8 mouse cellular contexts compared by ENCODE assay signal in the genomic region with DNA sequence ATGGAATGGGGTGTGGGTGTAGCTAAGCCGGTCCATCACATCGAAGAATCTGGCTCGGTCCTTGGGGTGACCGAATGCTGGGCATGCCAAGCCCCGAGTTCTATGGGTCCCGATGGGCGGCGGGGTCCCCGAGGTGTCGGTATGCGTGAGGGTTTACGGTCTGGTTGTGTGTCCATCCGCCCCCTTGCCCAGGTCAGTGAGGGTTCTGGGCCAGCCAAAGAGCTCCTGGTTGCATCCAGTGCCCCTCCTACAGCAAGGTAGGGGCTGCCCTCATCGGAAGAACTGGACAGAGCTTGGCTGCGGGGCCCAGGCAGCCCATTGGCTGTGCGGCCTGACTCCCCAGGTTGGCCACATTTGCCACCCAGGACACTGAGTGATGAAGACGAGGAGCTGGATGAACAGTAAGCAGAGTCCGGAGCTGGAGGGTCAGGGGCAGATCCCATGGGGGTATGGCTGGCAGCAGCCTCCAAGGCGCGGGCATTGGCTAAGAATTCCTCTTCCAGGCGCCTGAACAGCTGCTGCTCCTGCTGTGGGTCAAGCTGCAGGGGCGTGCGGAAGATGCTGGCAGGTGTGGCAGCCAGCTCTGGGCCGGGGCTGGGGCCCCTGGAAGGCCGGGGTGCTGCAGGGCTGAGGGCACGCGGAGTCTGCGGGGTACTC. TPM values are rescaled to one million over a fixed set of nuclear protein-coding genes. Genes with fewer than 3 reads are reported as not detected.
DNase-seq lines count a peak whose midpoint lies in the region; ATAC-seq lines count a peak whose summit lies in the region.

No protein-coding gene starts in this region.

- H3K36me3 ChIP-seq in embryonic facial prominence, embryonic 14.5 days (ENCODE audit: control insufficient read depth, insufficient read depth, low read length): peaks cover 10% of the 10 kb centered on the region; the same call in 1 of the 2 replicates
- no peaks in the 10 kb centered on the region for H3K36me3 ChIP-seq in hindbrain, embryonic 12.5 days
- no peaks in the 10 kb centered on the region for H3K36me3 ChIP-seq in midbrain, embryonic 15.5 days (replicated peaks)

- peak; percentile 36 for DNase-seq in kidney, postnatal 10 days
- no peak for DNase-seq in kidney, adult 9 months
- DNase-seq in embryonic facial prominence, embryonic 14.5 days (ENCODE audit: low spot score): no peak
- DNase-seq in B cell, adult 2 months: no peak
- no peak for DNase-seq in adrenal gland, adult 8-10 months
- DNase-seq in lung, postnatal 4 days: no peak

- H3K4me3 ChIP-seq in embryonic facial prominence, embryonic 14.5 days (ENCODE audit: low read depth, low read length): peak overlapping the region; percentile 39
- peak overlapping the region; percentile 27 for H3K4me3 ChIP-seq in hindbrain, embryonic 12.5 days
- H3K4me3 ChIP-seq in midbrain, embryonic 15.5 days: peak overlapping the region; percentile 29

- H3K9me3 ChIP-seq in embryonic facial prominence, embryonic 14.5 days (ENCODE audit: control insufficient read depth, low read length): no peaks in the 10 kb centered on the region
- H3K9me3 ChIP-seq in hindbrain, embryonic 12.5 days (replicated peaks): no peaks in the 10 kb centered on the region
- no peaks in the 10 kb centered on the region for H3K9me3 ChIP-seq in midbrain, embryonic 15.5 days

- WGBS in embryonic facial prominence, embryonic 14.5 days: 63% methylated on average over 19 of the region's 28 CpGs
- 48% methylated on average over 28 of the region's 28 CpGs for WGBS in hindbrain, embryonic 12.5 days
- WGBS in midbrain, embryonic 15.5 days: 51% methylated on average over 28 of the region's 28 CpGs

- H3K9ac ChIP-seq in embryonic facial prominence, embryonic 14.5 days (ENCODE audit: low read depth, low read length): peak overlapping the region; percentile 57; the same call in 1 of the 2 replicates
- H3K9ac ChIP-seq in hindbrain, embryonic 12.5 days: peak overlapping the region; percentile 59; the same call in 1 of the 2 replicates
- no peak overlapping the region for H3K9ac ChIP-seq in midbrain, embryonic 15.5 days

- peak overlapping the region; percentile 80 for H3K4me2 ChIP-seq in embryonic facial prominence, embryonic 14.5 days (ENCODE audit: low read depth, low read length)
- H3K4me2 ChIP-seq in hindbrain, embryonic 12.5 days (replicated peaks): peak overlapping the region; percentile 62
- H3K4me2 ChIP-seq in midbrain, embryonic 15.5 days: peak overlapping the region; percentile 48

- H3K27me3 ChIP-seq in embryonic facial prominence, embryonic 14.5 days (replicated peaks; ENCODE audit: control insufficient read depth, insufficient read depth, low read length): peaks cover 80% of the 10 kb centered on the region
- H3K27me3 ChIP-seq in hindbrain, embryonic 12.5 days: peaks cover 90% of the 10 kb centered on the region
- H3K27me3 ChIP-seq in midbrain, embryonic 15.5 days (replicated peaks): peaks cover 74% of the 10 kb centered on the region

- peaks cover 24% of the 10 kb centered on the region for H3K4me1 ChIP-seq in embryonic facial prominence, embryonic 14.5 days (ENCODE audit: control insufficient read depth, insufficient read depth, low read length)
- H3K4me1 ChIP-seq in hindbrain, embryonic 12.5 days: peaks cover 77% of the 10 kb centered on the region
- peaks cover 73% of the 10 kb centered on the region for H3K4me1 ChIP-seq in midbrain, embryonic 15.5 days

- H3K27ac ChIP-seq in embryonic facial prominence, embryonic 14.5 days (replicated peaks; ENCODE audit: low read depth, low read length): no peak overlapping the region
- no peak overlapping the region for H3K27ac ChIP-seq in hindbrain, embryonic 12.5 days
- H3K27ac ChIP-seq in midbrain, embryonic 15.5 days: no peak overlapping the region

- ATAC-seq in embryonic facial prominence, embryonic 14.5 days (ENCODE audit: low read depth): no peak
- 0 out of 2 replicates have a peak, but pooled peaks have one; percentile 0 for ATAC-seq in hindbrain, embryonic 12.5 days (ENCODE audit: low FRiP score)
- ATAC-seq in midbrain, embryonic 15.5 days (replicated peaks): no peak

RNA-seq across cellular contexts. Expression of gene Rasl10a, which starts 3.0 kb away (rescaled TPM):
- polyA plus RNA-seq in embryonic facial prominence, embryonic 14.5 days (2014; fragmentation: Nextera tagmentation; extraction: Ambion mirVana): 3.8 and 4.8 TPM in 2 replicates
- 0.96 and 1.6 TPM in 2 replicates for polyA plus RNA-seq in hindbrain, embryonic 12.5 days (2016; fragmentation: Nextera tagmentation; extraction: Ambion mirVana)
- 0.77 and 1.3 TPM in 2 replicates for polyA plus RNA-seq in midbrain, embryonic 15.5 days (2015; fragmentation: Nextera tagmentation; extraction: Ambion mirVana)
- under 1 TPM; 0.42 to 0.95 (median 0.59) TPM for total RNA-seq in adrenal gland, adult 8-10 months (2022)

RNA-seq across cellular contexts. Expression of gene Gas2l1, which starts 4.2 kb away (rescaled TPM):
- 33.8 and 38.1 TPM in 2 replicates for polyA plus RNA-seq in embryonic facial prominence, embryonic 14.5 days (2014; fragmentation: Nextera tagmentation; extraction: Ambion mirVana)
- 39.4 and 41.0 TPM in 2 replicates for polyA plus RNA-seq in hindbrain, embryonic 12.5 days (2016; fragmentation: Nextera tagmentation; extraction: Ambion mirVana)
- polyA plus RNA-seq in midbrain, embryonic 15.5 days (2015; fragmentation: Nextera tagmentation; extraction: Ambion mirVana): 25.2 and 26.1 TPM in 2 replicates
- 10 to 100 TPM; 39.6 to 61.2 (median 53.6) TPM for total RNA-seq in adrenal gland, adult 8-10 months (2022)

RNA-seq across cellular contexts. Expression of gene Rhbdd3, which starts 37.8 kb away (rescaled TPM):
- polyA plus RNA-seq in embryonic facial prominence, embryonic 14.5 days (2014; fragmentation: Nextera tagmentation; extraction: Ambion mirVana): 21.8 and 26.5 TPM in 2 replicates
- polyA plus RNA-seq in hindbrain, embryonic 12.5 days (2016; fragmentation: Nextera tagmentation; extraction: Ambion mirVana): 27.0 and 28.9 TPM in 2 replicates
- polyA plus RNA-seq in midbrain, embryonic 15.5 days (2015; fragmentation: Nextera tagmentation; extraction: Ambion mirVana): 49.5 and 55.4 TPM in 2 replicates
- total RNA-seq in adrenal gland, adult 8-10 months (2022): 10 to 100 TPM; 19.8 to 31.3 (median 24.4) TPM

RNA-seq across cellular contexts. Expression of gene Ewsr1, which starts 38.2 kb away (rescaled TPM):
- 283 and 350 TPM in 2 replicates for polyA plus RNA-seq in embryonic facial prominence, embryonic 14.5 days (2014; fragmentation: Nextera tagmentation; extraction: Ambion mirVana)
- 823 and 828 TPM in 2 replicates for polyA plus RNA-seq in hindbrain, embryonic 12.5 days (2016; fragmentation: Nextera tagmentation; extraction: Ambion mirVana)
- 635 and 653 TPM in 2 replicates for polyA plus RNA-seq in midbrain, embryonic 15.5 days (2015; fragmentation: Nextera tagmentation; extraction: Ambion mirVana)
- 100 to 1,000 TPM; 207 to 451 (median 331) TPM for total RNA-seq in adrenal gland, adult 8-10 months (2022)
